Mouse (Mus musculus) forebrain, postnatal 0 days (tissue): ENCODE results near the gene Otof. TPM values are rescaled to one million over a fixed set of nuclear protein-coding genes. Genes with fewer than 3 reads are reported as not detected.

Experiments
- ATAC-seq: fragments of 200-750 bp; cut with Nextera tagmentation; 2 replicates; pipeline ENCODE4 v1.8.0; 2017; ENCODE audit warnings: mild to moderate bottlenecking, moderate library complexity
- DNase-seq: peaks from one replicate; pipeline ENCODE4 v3.0.0-alpha.2; 2015
- H3K27ac ChIP-seq: fragments of 300-500 bp; sonication (generic); 2 replicates; pipeline ENCODE4 v1.5.1; 2014; ENCODE audit warnings: low read depth, mild to moderate bottlenecking, antibody characterized with exemption, low read length, moderate library complexity, mixed read lengths
- H3K27me3 ChIP-seq: fragments of 300-500 bp; sonication (generic); 2 replicates; pipeline ENCODE4 v1.6.1; 2014; ENCODE audit warnings: mild to moderate bottlenecking, low read length, mixed read lengths; ENCODE audit not compliant: insufficient read depth
- H3K36me3 ChIP-seq: fragments of 300-500 bp; sonication (generic); 2 replicates; pipeline ENCODE4 v1.6.1; 2014; ENCODE audit warnings: mild to moderate bottlenecking, moderate library complexity; ENCODE audit not compliant: insufficient read depth
- H3K4me1 ChIP-seq: fragments of 300-500 bp; sonication (generic); 2 replicates; pipeline ENCODE4 v1.6.1; 2014; ENCODE audit warnings: antibody characterized with exemption; ENCODE audit not compliant: insufficient read depth
- H3K4me2 ChIP-seq: fragments of 300-500 bp; sonication (generic); 2 replicates; pipeline ENCODE4 v1.6.1; 2014; ENCODE audit warnings: low read depth, mild to moderate bottlenecking, moderate library complexity
- H3K4me3 ChIP-seq: fragments of 300-500 bp; sonication (generic); 2 replicates; pipeline ENCODE4 v1.5.1; 2014; ENCODE audit warnings: low read depth, low read length, mixed read lengths
- H3K9ac ChIP-seq: fragments of 300-500 bp; sonication (generic); 2 replicates; pipeline ENCODE4 v1.6.1; 2014; ENCODE audit warnings: mild to moderate bottlenecking
- H3K9me3 ChIP-seq: fragments of 300-500 bp; sonication (generic); 2 replicates; pipeline ENCODE4 v1.6.1; 2016; ENCODE audit warnings: low read length
- CTCF ChIP-seq: sonication (generic); IDR thresholded peaks from 2 replicates; pipeline ENCODE4 v1.5.1; 2016; ENCODE audit warnings: antibody characterized with exemption, control low read depth, low read depth
- WGBS: fragments of 180-500 bp; shearing (Covaris S2); extraction: QIAGEN DNeasy Blood & Tissue Kit; methylation state at CpG from one replicate; pipeline ENCODE4 v1.1.7; 2014; 5-methylcytosine and 5-hydroxymethylcytosine counted together
- polyA plus RNA-seq: library from polyadenylated mRNA; unstranded; fragments of >200 nt; fragmentation: Nextera tagmentation; extraction: Ambion mirVana; gene quantifications from 2 replicates; pipeline ENCODE4 v1.2.1, GENCODE M21; 2015
- total RNA-seq: library from RNA; depleted of rRNA; stranded (reverse); fragments of >200 nt; gene quantifications from 2 replicates; pipeline ENCODE4 v1.2.3, GENCODE M21; 2014

Otof gene
- total and polyA plus RNA-seq, 2 experiments from 2014 or later = 3.0 to 7.6 TPM

- 16% methylated on average over 9 of the region's 9 CpGs for WGBS
- peak overlapping the region; percentile 54 for H3K4me2 ChIP-seq
- H3K4me3 ChIP-seq = peak overlapping the region; percentile 27
- no peaks in the 10 kb centered on the region for H3K36me3 ChIP-seq
- H3K27me3 ChIP-seq = no peaks in the 10 kb centered on the region
- ATAC-seq (peak; percentile 78), DNase-seq (peak; percentile 84)
- H3K4me1 ChIP-seq = peaks cover 14% of the 10 kb centered on the region
- H3K27ac ChIP-seq = peak overlapping the region; percentile 64
- no peaks in the 10 kb centered on the region for H3K9me3 ChIP-seq
- TF ChIP-seq CTCF = no peak
- peak overlapping the region; percentile 37 for H3K9ac ChIP-seq
Observed at GRCm38 (mm10) chr5:30466315-30466714, 4.6 kb upstream of the Otof start.

GRCm38 (mm10) chr5:30465861-30466260 is 4.1 kb upstream of the Otof start, which contains the start of gene 1700001C02Rik:
TSS of gene 1700001C02Rik (plus strand) at chr5:30466047.
- H3K9me3 ChIP-seq = no peaks in the 10 kb centered on the region
- TF ChIP-seq CTCF = no peak
- peak; percentile 55 for ATAC-seq
- WGBS = 11% methylated on average over 21 of the region's 21 CpGs
- H3K4me2 ChIP-seq = peak within 1 kb of the TSS; percentile 54
- H3K9ac ChIP-seq = peak within 1 kb of the TSS; percentile 37
- peaks cover 18% of the 10 kb centered on the region for H3K4me1 ChIP-seq
- no peaks in the 10 kb centered on the region for H3K27me3 ChIP-seq
- H3K36me3 ChIP-seq = no peaks in the 10 kb centered on the region
- H3K27ac ChIP-seq = peak within 1 kb of the TSS; percentile 64
- peak within 1 kb of the TSS; percentile 27 for H3K4me3 ChIP-seq
- peak; percentile 47 for DNase-seq

GRCm38 (mm10) chr5:30460155-30460554 is 1.6 kb downstream of the Otof start:
- Histone ChIP-seq H3K9me3 (no peaks in the 10 kb centered on the region), H3K36me3 (no peaks in the 10 kb centered on the region), H3K4me2 (no peak overlapping the region), H3K27me3 (no peaks in the 10 kb centered on the region), H3K4me3 (no peak overlapping the region), H3K9ac (no peak overlapping the region), H3K4me1 (peaks cover 13% of the 10 kb centered on the region), H3K27ac (no peak overlapping the region)
- WGBS = 31% methylated on average over 4 of the region's 4 CpGs
- TF ChIP-seq CTCF = peak; percentile 60
- DNase-seq (peak; percentile 36), ATAC-seq (no peak)

GRCm38 (mm10) chr5:30456056-30456455 is 5.7 kb downstream of the Otof start:
- Histone ChIP-seq H3K4me2 (no peak overlapping the region), H3K4me1 (0 out of 2 replicates have a peak, but pooled peaks cover under 1% of the 10 kb centered on the region), H3K36me3 (no peaks in the 10 kb centered on the region), H3K9me3 (no peaks in the 10 kb centered on the region), H3K27me3 (no peaks in the 10 kb centered on the region), H3K4me3 (no peak overlapping the region), H3K9ac (no peak overlapping the region), H3K27ac (no peak overlapping the region)
- WGBS = 54% methylated on average over 6 of the region's 6 CpGs
- ATAC-seq (no peak), DNase-seq (no peak)
- TF ChIP-seq CTCF = peak; percentile 59

- Histone ChIP-seq H3K4me2 (no peak overlapping the region), H3K27ac (no peak overlapping the region), H3K4me1 (no peaks in the 10 kb centered on the region), H3K9ac (no peak overlapping the region), H3K27me3 (no peaks in the 10 kb centered on the region), H3K4me3 (no peak overlapping the region), H3K9me3 (no peaks in the 10 kb centered on the region), H3K36me3 (no peaks in the 10 kb centered on the region)
- WGBS = 80% methylated on average over 13 of the region's 13 CpGs
- DNase-seq = no peak
- TF ChIP-seq CTCF = no peak
- ATAC-seq = no peak
Observed at GRCm38 (mm10) chr5:30444327-30444895, 17.3 kb downstream of the Otof start.

GRCm38 (mm10) chr5:30442196-30442595 is 19.5 kb downstream of the Otof start:
- Histone ChIP-seq H3K4me2 (no peak overlapping the region), H3K9ac (no peak overlapping the region), H3K27ac (no peak overlapping the region), H3K4me3 (no peak overlapping the region), H3K4me1 (no peaks in the 10 kb centered on the region), H3K9me3 (no peaks in the 10 kb centered on the region), H3K27me3 (no peaks in the 10 kb centered on the region), H3K36me3 (no peaks in the 10 kb centered on the region)
- no peak for DNase-seq
- WGBS = 70% methylated on average over 5 of the region's 5 CpGs
- ATAC-seq = no peak
- TF ChIP-seq CTCF = peak; percentile 59

GRCm38 (mm10) chr5:30440308-30440906 is 21.3 kb downstream of the Otof start:
- 84% methylated on average over 8 of the region's 8 CpGs for WGBS

More at GRCm38 (mm10) chr5:30440308-30440906, 21.3 kb downstream of the Otof start:
- no peaks in the 10 kb centered on the region for H3K4me1 ChIP-seq
- H3K9me3 ChIP-seq = no peaks in the 10 kb centered on the region
- no peaks in the 10 kb centered on the region for H3K27me3 ChIP-seq
- no peak for ATAC-seq
- H3K9ac ChIP-seq = no peak overlapping the region
- DNase-seq = no peak
- no peak overlapping the region for H3K27ac ChIP-seq
- no peak overlapping the region for H3K4me2 ChIP-seq
- no peak for TF ChIP-seq CTCF
- H3K36me3 ChIP-seq = no peaks in the 10 kb centered on the region
- no peak overlapping the region for H3K4me3 ChIP-seq
